Mouse (Mus musculus) liver, adult 2 months (tissue): ENCODE data around the gene Myo18b.

Experiments used
- CTCF ChIP-seq: fragments of 200-500 bp; IDR thresholded peaks from 2 replicates; pipeline ENCODE4 v1.5.1; 2011; ENCODE audit warnings: low read depth, low read length, control low read depth
- POLR2A ChIP-seq: fragments of 200-500 bp; IDR thresholded peaks from 2 replicates; pipeline ENCODE4 v1.6.1; 2011; ENCODE audit warnings: low read length, control low read depth; ENCODE audit not compliant: insufficient read depth; ENCODE audit errors: extremely low read depth

GRCm38 (mm10) chr5:112643533-112644272 lies 252.5 kb downstream of the Myo18b start:
- TF ChIP-seq POLR2A (no peak), CTCF (no peak)
